Mouse (Mus musculus): Measurements from ENCODE around the gene Lancl1. TPM values are rescaled to one million over a fixed set of nuclear protein-coding genes. Genes with fewer than 3 reads are reported as not detected.

Lancl1 gene
- polyA plus RNA-seq, 1 experiment: 27.7 TPM

- 85% methylated on average over 3 of the region's 3 CpGs for WGBS
These were observed 87.6 kb downstream of the Lancl1 start for GRCm38 (mm10) chr1:66951086-66951485.

More at GRCm38 (mm10) chr1:66951086-66951485, 87.6 kb downstream of the Lancl1 start:
- DNase-seq (ENCODE audit: low read depth, low spot score): no peak

Other genes starting within 250 kb of the Lancl1 start
- gene Kansl1l, start 221.3 kb downstream of the Lancl1 start, polyA plus RNA-seq (2012; rRNA removed): 1.1 and 1.2 TPM in 2 replicates
- 33.9 and 49.6 TPM in 2 replicates for gene Acadl, start 175.6 kb downstream of the Lancl1 start, polyA plus RNA-seq (2012; rRNA removed)
- 0.41 and 2.1 TPM in 2 replicates for gene Myl1, start 93.5 kb downstream of the Lancl1 start, polyA plus RNA-seq (2012; rRNA removed)
- 108 and 204 TPM in 2 replicates for gene Cps1, start 84.2 kb upstream of the Lancl1 start, polyA plus RNA-seq (2012; rRNA removed)